Mouse (Mus musculus) kidney, adult 2 months (tissue): ENCODE data around the gene Vmn2r60. TPM values are rescaled to one million over a fixed set of nuclear protein-coding genes. Genes with fewer than 3 reads are reported as not detected.
"Not testable (repeated sequence)": the region's sequence is repeated elsewhere in the genome, so short reads cannot be mapped to it uniquely, and the experiment has no call there.

Experiments
- DNase-seq: peaks from one replicate; pipeline ENCODE4 v3.0.0; 2021
- H3K27ac ChIP-seq: fragments of 200-500 bp; 2 replicates; pipeline ENCODE4 v1.5.1; 2012; ENCODE audit warnings: low read depth, low read length, control low read depth, inconsistent platforms; ENCODE audit not compliant: insufficient read depth
- H3K27me3 ChIP-seq: fragments of 200-500 bp; replicated peaks from 2 replicates; pipeline ENCODE4 v1.6.1; 2012; ENCODE audit warnings: mild to moderate bottlenecking, moderate library complexity, low read length, inconsistent platforms; ENCODE audit not compliant: control insufficient read depth, insufficient read depth
- H3K36me3 ChIP-seq: fragments of 200-500 bp; 2 replicates; pipeline ENCODE4 v1.6.1; 2012; ENCODE audit warnings: mild to moderate bottlenecking, moderate library complexity, low read length, inconsistent platforms; ENCODE audit not compliant: control insufficient read depth, insufficient read depth
- H3K4me1 ChIP-seq: fragments of 200-500 bp; 2 replicates; pipeline ENCODE4 v1.6.1; 2011; ENCODE audit warnings: low read length; ENCODE audit not compliant: control insufficient read depth, insufficient read depth
- H3K4me3 ChIP-seq: fragments of 200-500 bp; 2 replicates; pipeline ENCODE4 v1.5.1; 2011; ENCODE audit warnings: mild to moderate bottlenecking, low read depth, low read length, control low read depth; ENCODE audit not compliant: insufficient read depth
- CTCF ChIP-seq: fragments of 200-500 bp; conservative IDR thresholded peaks from 2 replicates; pipeline ENCODE4 v1.5.1; 2011; ENCODE audit warnings: low read depth, mild to moderate bottlenecking, control low read depth, low read length, moderate library complexity, mixed read lengths; ENCODE audit not compliant: insufficient read depth, insufficient read length
- POLR2A ChIP-seq: fragments of 200-500 bp; IDR thresholded peaks from one replicate; pipeline ENCODE4 v1.6.1; 2011; ENCODE audit warnings: low read depth, low read length, control low read depth
- WGBS: fragments of 180-500 bp; shearing (Covaris S2); methylation state at CpG from one replicate; pipeline ENCODE4 v1.1.7; 2018; 5-methylcytosine and 5-hydroxymethylcytosine counted together
- polyA plus RNA-seq: library from polyadenylated mRNA; depleted of rRNA; stranded (reverse); fragments of >200 nt; gene quantifications from 2 replicates; pipeline ENCODE4 v1.2.3, GENCODE M21; 2012; rRNA removed

Gene Vmn2r60
- polyA plus RNA-seq, result not detected in 2 replicates

DNA sequence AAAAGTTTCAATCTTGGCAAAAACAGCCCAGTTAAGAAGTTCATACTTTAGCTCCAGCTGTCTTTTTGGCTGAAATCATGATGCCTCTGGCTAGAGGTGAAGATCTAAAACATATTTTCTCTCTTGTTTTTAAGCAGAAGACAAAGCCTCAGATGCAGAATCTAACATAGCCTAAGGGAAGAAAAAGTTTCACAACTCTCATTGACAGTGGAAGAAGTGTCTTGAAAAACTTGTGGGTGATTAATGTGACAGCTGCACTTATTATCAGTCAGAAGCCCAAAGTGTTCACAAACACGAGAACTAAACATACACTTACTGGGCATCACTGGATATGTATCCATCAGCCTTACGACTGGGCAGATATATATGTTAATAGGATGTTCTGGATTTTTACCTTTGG lies at the start of gene Vmn2r60:
Gene Vmn2r60 (plus strand): TSS at position 301 of the 400 bp plus-strand sequence.
- H3K27ac ChIP-seq, result no peak within 1 kb of the TSS
- H3K4me3 ChIP-seq, result no peak within 1 kb of the TSS
- no peaks in the 10 kb centered on the region for H3K36me3 ChIP-seq
- no peak for TF ChIP-seq CTCF
- no peak for TF ChIP-seq POLR2A
- H3K4me1 ChIP-seq, result no peaks in the 10 kb centered on the region
- no peaks in the 10 kb centered on the region for H3K27me3 ChIP-seq
- WGBS, result 67% methylated on average over 2 of the region's 2 CpGs
- DNase-seq, result no peak

DNA sequence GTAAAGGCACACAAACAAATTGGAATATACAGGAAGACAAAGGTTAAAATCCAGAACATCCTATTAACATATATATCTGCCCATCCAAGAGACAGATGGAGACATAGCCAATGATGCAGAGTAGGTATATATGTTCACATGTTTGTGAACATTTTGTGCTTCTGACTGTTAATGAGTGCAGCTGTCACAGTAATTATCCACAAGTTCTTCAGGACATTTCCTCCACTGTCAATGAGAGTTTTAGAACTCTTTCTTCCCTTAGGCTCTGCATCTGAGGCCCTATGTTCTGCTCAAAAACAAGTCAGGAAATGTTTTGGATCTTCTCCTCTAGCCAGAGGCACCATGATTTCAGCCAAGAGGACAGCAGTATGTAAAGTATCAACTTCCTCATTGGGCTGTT lies 48.6 kb upstream of the Vmn2r60 start, which contains the start of gene Vmn2r59:
Gene Vmn2r59 (minus strand): TSS at position 101 of the 400 bp plus-strand sequence.
- TF ChIP-seq POLR2A (no peak), CTCF (no peak)
- Histone ChIP-seq H3K27ac (no peak within 1 kb of the TSS), H3K36me3 (no peaks in the 10 kb centered on the region), H3K4me1 (no peaks in the 10 kb centered on the region), H3K27me3 (no peaks in the 10 kb centered on the region), H3K4me3 (no peak within 1 kb of the TSS)
- no peak for DNase-seq

DNA sequence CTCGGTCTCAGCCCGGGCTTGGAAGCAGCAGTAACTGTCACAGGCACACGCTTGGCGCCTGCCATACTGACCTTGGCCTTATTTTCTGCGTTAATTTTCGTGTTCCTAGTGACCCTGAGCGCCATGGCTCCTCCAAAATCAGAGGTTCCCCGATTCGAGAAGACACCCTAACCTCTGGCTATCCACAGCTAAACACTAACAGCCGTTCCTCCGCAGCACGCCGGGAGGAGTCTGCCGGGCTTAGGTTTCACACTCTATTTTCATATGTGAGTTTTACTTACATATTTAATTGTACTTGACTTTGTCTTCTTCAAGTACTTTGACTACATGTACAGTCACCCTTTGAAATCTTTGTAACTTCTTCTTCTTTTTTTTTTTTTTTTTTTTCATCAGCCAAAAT lies 509 bp upstream of the Vmn2r60 start:
- not testable (repeated sequence) for H3K27me3 ChIP-seq, H3K4me3 ChIP-seq, H3K36me3 ChIP-seq, H3K27ac ChIP-seq, DNase-seq, H3K4me1 ChIP-seq
- WGBS, result 77% methylated on average over 14 of the region's 14 CpGs

Other genes with a start within 250 kb of the Vmn2r60 start
- gene Vmn2r58, start 235.1 kb upstream of the Vmn2r60 start, polyA plus RNA-seq, result not detected in 2 replicates
- not detected in 2 replicates for gene Vmn2r59, start 48.7 kb upstream of the Vmn2r60 start, polyA plus RNA-seq
- gene Vmn2r61, start 152.3 kb downstream of the Vmn2r60 start, polyA plus RNA-seq, result not detected in 2 replicates